Mouse (Mus musculus) heart, postnatal 14 days (tissue): ENCODE measurements around the gene Myo3b. TPM values are rescaled to one million over a fixed set of nuclear protein-coding genes. Genes with fewer than 3 reads are reported as not detected.

Experiments used
- DNase-seq, 2 experiments: peaks; one replicate each; pipeline ENCODE4 v3.0.0; 2021 to 2022
- intact Hi-C: fragments of 180-260 bp; cut with DNase I; formaldehyde crosslinking; loops from one replicate; pipeline ENCODE4 v1.15.1; 2025
- total RNA-seq, 2 experiments: library from RNA; stranded (reverse); gene quantifications; 2 replicates each; pipeline ENCODE4 v1.2.3; 2021

Gene Myo3b
- total RNA-seq, 2 experiments from 2014 or later = 0.05 TPM; not detected in 1

GRCm38 (mm10) chr2:70340224-70340623, 301.3 kb downstream of the Myo3b start:
- intact Hi-C loops = no loop called here
- no peak for DNase-seq

GRCm38 (mm10) chr2:70345126-70345525, 306.2 kb downstream of the Myo3b start:
- intact Hi-C loops = no loop called here

GRCm38 (mm10) chr2:70347511-70347910, 308.6 kb downstream of the Myo3b start:
- intact Hi-C loops = no loop called here
- DNase-seq = no peak

More at GRCm38 (mm10) chr2:70345126-70345525, 306.2 kb downstream of the Myo3b start:
- DNase-seq = no peak

- no peak for DNase-seq
- intact Hi-C loops = no loop called here
Measured at GRCm38 (mm10) chr2:70348793-70349553, 310.0 kb downstream of the Myo3b start.

- DNase-seq = no peak
- intact Hi-C loops = no loop called here
Measured at GRCm38 (mm10) chr2:70352435-70353165, 313.7 kb downstream of the Myo3b start.

GRCm38 (mm10) chr2:70354056-70354455, 315.1 kb downstream of the Myo3b start:
- no peak for DNase-seq
- intact Hi-C loops = no loop called here

- no peak for DNase-seq
- intact Hi-C loops = no loop called here
Measured at GRCm38 (mm10) chr2:70355026-70355425, 316.1 kb downstream of the Myo3b start.

GRCm38 (mm10) chr2:70369421-70369820, 330.5 kb downstream of the Myo3b start:
- intact Hi-C loops = no loop called here
- no peak for DNase-seq

- DNase-seq = no peak
- intact Hi-C loops = no loop called here
Measured at GRCm38 (mm10) chr2:70379341-70379740, 340.4 kb downstream of the Myo3b start.

- no peak for DNase-seq
- intact Hi-C loops = no loop called here
Measured at GRCm38 (mm10) chr2:70379939-70380338, 341.0 kb downstream of the Myo3b start.

- intact Hi-C loops = no loop called here
- no peak for DNase-seq
Measured at GRCm38 (mm10) chr2:70388645-70389044, 349.7 kb downstream of the Myo3b start.

GRCm38 (mm10) chr2:70389162-70389561, 350.2 kb downstream of the Myo3b start:
- DNase-seq = no peak
- intact Hi-C loops = no loop called here

- DNase-seq = no peak
- intact Hi-C loops = no loop called here
Measured at GRCm38 (mm10) chr2:70397734-70398276, 358.9 kb downstream of the Myo3b start.

GRCm38 (mm10) chr2:70399441-70400115, 360.7 kb downstream of the Myo3b start:
- no peak for DNase-seq
- intact Hi-C loops = no loop called here

- no peak for DNase-seq
- intact Hi-C loops = no loop called here
Measured at GRCm38 (mm10) chr2:70400321-70400720, 361.4 kb downstream of the Myo3b start.

GRCm38 (mm10) chr2:70404301-70404700, 365.4 kb downstream of the Myo3b start:
- intact Hi-C loops = no loop called here
- DNase-seq = no peak

GRCm38 (mm10) chr2:70406846-70407245, 367.9 kb downstream of the Myo3b start:
- intact Hi-C loops = no loop called here
- DNase-seq = no peak

GRCm38 (mm10) chr2:70407729-70408128, 368.8 kb downstream of the Myo3b start:
- peak in 1 of 2 experiments; percentile 7 for DNase-seq
- intact Hi-C loops = no loop called here

GRCm38 (mm10) chr2:70410298-70410885, 371.5 kb downstream of the Myo3b start:
- intact Hi-C loops = no loop called here
- peak in 1 of 2 experiments; percentile 33 for DNase-seq

- intact Hi-C loops = no loop called here
- no peak for DNase-seq
Measured at GRCm38 (mm10) chr2:70412315-70412714, 373.4 kb downstream of the Myo3b start.

- intact Hi-C loops = no loop called here
- no peak for DNase-seq
Measured at GRCm38 (mm10) chr2:70414386-70414785, 375.5 kb downstream of the Myo3b start.
